9 mouse cellular contexts compared by ENCODE assay signal in genomic region chr7:15955509-15955908, GRCm38 (mm10). TPM values are rescaled to one million over a fixed set of nuclear protein-coding genes. Genes with fewer than 3 reads are reported as not detected.
A peak's percentile ranks its signal among the peaks of the same experiment; 100 is the strongest.
DNase-seq lines count a peak whose midpoint lies in the region; ATAC-seq lines count a peak whose summit lies in the region.
"Had no signal": no experiment of that assay in that cellular context is flagged by ENCODE, and none has a peak within 500 bp of the region (broad histone marks: within the 10 kb centered on the region; RNA-seq: fewer than 3 reads in every experiment).

No protein-coding gene starts in this region.

- ATAC-seq in megakaryocyte, adult 5-6 weeks (ENCODE audit: poor library complexity, severe bottlenecking) = no peak
- ATAC-seq in hematopoietic stem cell, adult 5-6 weeks (replicated peaks in 1 of 2; ENCODE audit: insufficient read depth in 1 of 2, low FRiP score in 2 of 2, low TSS enrichment in 1 of 2, low read depth in 1 of 2, poor library complexity in 2 of 2, severe bottlenecking in 2 of 2) = peak; percentile 40 to 58
- ATAC-seq in stomach, embryonic 15.5 days (ENCODE audit: insufficient read depth, low FRiP score, low read depth) = no peak

- H3K27ac ChIP-seq in stomach, embryonic 15.5 days = peak overlapping the region; percentile 44; the same call in 1 of the 2 replicates

- peak overlapping the region; percentile 87 for H3K4me3 ChIP-seq in megakaryocyte, embryonic 14.5 days (replicated peaks)
- peak overlapping the region; percentile 17; the same call in 1 of the 2 replicates for H3K4me3 ChIP-seq in stomach, embryonic 15.5 days (replicated peaks)

- peaks cover 60% of the 10 kb centered on the region for H3K4me1 ChIP-seq in megakaryocyte, embryonic 14.5 days
- 0 out of 2 replicates have a peak, but pooled peaks cover 6% of the 10 kb centered on the region for H3K4me1 ChIP-seq in stomach, embryonic 15.5 days

- H3K4me2 ChIP-seq in stomach, embryonic 15.5 days = peak overlapping the region; percentile 42

- H3K9me3 ChIP-seq in megakaryocyte, embryonic 14.5 days = peaks cover 38% of the 10 kb centered on the region
- H3K9me3 ChIP-seq in stomach, embryonic 15.5 days = no peaks in the 10 kb centered on the region

- peaks cover 15% of the 10 kb centered on the region for H3K36me3 ChIP-seq in megakaryocyte, embryonic 14.5 days (replicated peaks; ENCODE audit: low read length)
- H3K36me3 ChIP-seq in stomach, embryonic 15.5 days = peaks cover 46% of the 10 kb centered on the region

- H3K27me3 ChIP-seq in megakaryocyte, embryonic 14.5 days (replicated peaks) = peaks cover 41% of the 10 kb centered on the region
- H3K27me3 ChIP-seq in stomach, embryonic 15.5 days (replicated peaks) = 0 out of 2 replicates have a peak, but pooled peaks cover 3% of the 10 kb centered on the region

- 14% methylated on average over 7 of the region's 7 CpGs for WGBS in stomach, embryonic 15.5 days

- peak; percentile 79 to 86 for DNase-seq in lung, adult 18-20 months
- no peak for DNase-seq in adrenal gland, postnatal 36 days
- no peak for DNase-seq in gastrocnemius, postnatal 4 days (ENCODE audit: low spot score in 2 of 2)
- no peak for DNase-seq in gastrocnemius, postnatal 25 days
- DNase-seq: thymus, postnatal 4 days had no signal

- no peak overlapping the region for H3K9ac ChIP-seq in stomach, embryonic 15.5 days

RNA-seq across cellular contexts. Expression of gene Nop53, which starts 9.6 kb away (rescaled TPM):
- 159 and 504 TPM in 2 replicates for polyA plus RNA-seq in megakaryocyte, embryonic 14.5 days (2012; ENCODE audit: insufficient read depth, low replicate concordance)
- total RNA-seq in megakaryocyte, adult 5-6 weeks (2015) = 80.2 and 90.4 TPM in 2 replicates
- 293 and 315 TPM in 2 replicates for total RNA-seq in megakaryocyte, adult 5-6 weeks (2017)
- 279 and 439 TPM in 2 replicates for total RNA-seq in hematopoietic stem cell, adult 5-6 weeks (2017)
- 173 and 183 TPM in 2 replicates for polyA plus RNA-seq in stomach, embryonic 15.5 days (2015; fragmentation: Nextera tagmentation; extraction: Ambion mirVana)
- total RNA-seq in adrenal gland, postnatal 36 days (2021) = 100 to 1,000 TPM; 181 to 189 TPM
- total RNA-seq in gastrocnemius, postnatal 4 days (2021) = 100 to 1,000 TPM; 172 to 173 TPM
- 100 to 1,000 TPM in 1 of 2 experiments, 10 to 100 TPM in 1; 86.8 to 101 TPM for total RNA-seq in gastrocnemius, postnatal 25 days (2021)

RNA-seq across cellular contexts. Expression of gene Ehd2, which starts 11.9 kb away (rescaled TPM):
- polyA plus RNA-seq in megakaryocyte, embryonic 14.5 days (2012; ENCODE audit: insufficient read depth, low replicate concordance) = 0.84 and 0.93 TPM in 2 replicates
- 0.04 TPM in 1 of 2 replicates, not detected in the other for total RNA-seq in megakaryocyte, adult 5-6 weeks (2015)
- 0.07 and 0.16 TPM in 2 replicates for total RNA-seq in megakaryocyte, adult 5-6 weeks (2017)
- total RNA-seq in hematopoietic stem cell, adult 5-6 weeks (2017) = 0.15 and 0.56 TPM in 2 replicates
- polyA plus RNA-seq in stomach, embryonic 15.5 days (2015; fragmentation: Nextera tagmentation; extraction: Ambion mirVana) = 49.0 and 49.6 TPM in 2 replicates
- total RNA-seq in adrenal gland, postnatal 36 days (2021) = 10 to 100 TPM; 36.7 to 85.9 TPM
- 100 to 1,000 TPM; 160 to 194 TPM for total RNA-seq in gastrocnemius, postnatal 4 days (2021)
- total RNA-seq in gastrocnemius, postnatal 25 days (2021) = 10 to 100 TPM; 44.5 to 66.1 TPM

RNA-seq across cellular contexts. Expression of gene Selenow, which starts 33.3 kb away (rescaled TPM):
- polyA plus RNA-seq in megakaryocyte, embryonic 14.5 days (2012; ENCODE audit: insufficient read depth, low replicate concordance) = 1,012 and 1,066 TPM in 2 replicates
- 96.9 and 102 TPM in 2 replicates for total RNA-seq in megakaryocyte, adult 5-6 weeks (2015)
- total RNA-seq in megakaryocyte, adult 5-6 weeks (2017) = 31.5 and 33.7 TPM in 2 replicates
- total RNA-seq in hematopoietic stem cell, adult 5-6 weeks (2017) = 49.4 and 91.1 TPM in 2 replicates
- 686 and 711 TPM in 2 replicates for polyA plus RNA-seq in stomach, embryonic 15.5 days (2015; fragmentation: Nextera tagmentation; extraction: Ambion mirVana)
- 100 to 1,000 TPM; 174 to 216 TPM for total RNA-seq in adrenal gland, postnatal 36 days (2021)
- total RNA-seq in gastrocnemius, postnatal 4 days (2021) = 100 to 1,000 TPM; 440 to 541 TPM
- 1,000 to 10,000 TPM; 1,236 to 1,328 TPM for total RNA-seq in gastrocnemius, postnatal 25 days (2021)

Comparison
In these comparisons a context has a peak if more than half of its experiments do, and no peak if none do; other contexts are left out.
1. ATAC-seq: peak in hematopoietic stem cell, adult 5-6 weeks (2 of 2); none in megakaryocyte, adult 5-6 weeks (single experiment) and stomach, embryonic 15.5 days (single experiment).
2. DNase-seq: peak in lung, adult 18-20 months (2 of 2); none in adrenal gland, postnatal 36 days (0 of 2), gastrocnemius, postnatal 4 days (0 of 2) and gastrocnemius, postnatal 25 days (single experiment).
3. RNA of gene Ehd2, which starts 11.9 kb away (total RNA-seq): 160 to 194 TPM in gastrocnemius, postnatal 4 days, 36.7 to 85.9 TPM in adrenal gland, postnatal 36 days and 44.5 to 66.1 TPM in gastrocnemius, postnatal 25 days; 0.15 to 0.56 TPM in hematopoietic stem cell, adult 5-6 weeks and 0.04 to 0.16 TPM in megakaryocyte, adult 5-6 weeks; every median in the first group is over 10 times any median in the second.